Mouse (Mus musculus) embryonic fibroblast, embryonic 13.5 days (primary cell): ENCODE measurements around the gene Per1.

Source experiments
- CTCF ChIP-seq: IDR thresholded peaks from 2 replicates; pipeline ENCODE4 v1.5.1; 2011; ENCODE audit warnings: mild to moderate bottlenecking, control low read depth, low read length, moderate library complexity, borderline replicate concordance; ENCODE audit not compliant: insufficient read depth
- POLR2A ChIP-seq: IDR thresholded peaks from 2 replicates; pipeline ENCODE4 v1.6.1; 2011; ENCODE audit warnings: low read depth, mild to moderate bottlenecking, control low read depth, low read length, moderate library complexity

DNA sequence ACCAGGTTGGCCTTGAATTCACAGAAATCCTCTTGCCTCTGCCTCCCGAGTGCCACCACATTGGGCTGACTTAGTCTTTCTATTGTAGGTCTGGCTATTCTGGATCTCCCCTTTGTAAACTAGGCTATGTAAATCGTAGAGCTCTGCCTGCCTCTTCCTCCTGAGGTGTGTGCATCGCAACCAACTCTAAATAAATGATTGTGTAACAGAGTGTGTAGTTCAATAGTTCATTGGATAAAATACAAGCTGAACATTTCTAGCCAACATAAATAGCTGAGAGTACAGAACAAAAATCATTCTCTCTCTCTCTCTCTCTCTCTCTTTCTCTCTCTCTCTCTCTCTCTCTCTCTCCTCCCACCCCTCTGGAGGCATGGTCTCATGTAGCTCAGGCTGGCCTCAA lies 19.6 kb downstream of the Per1 start:
- TF ChIP-seq CTCF (no peak), POLR2A (no peak)
